Comparison of ENCODE assay signal across 20 mouse cellular contexts in the genomic region with DNA sequence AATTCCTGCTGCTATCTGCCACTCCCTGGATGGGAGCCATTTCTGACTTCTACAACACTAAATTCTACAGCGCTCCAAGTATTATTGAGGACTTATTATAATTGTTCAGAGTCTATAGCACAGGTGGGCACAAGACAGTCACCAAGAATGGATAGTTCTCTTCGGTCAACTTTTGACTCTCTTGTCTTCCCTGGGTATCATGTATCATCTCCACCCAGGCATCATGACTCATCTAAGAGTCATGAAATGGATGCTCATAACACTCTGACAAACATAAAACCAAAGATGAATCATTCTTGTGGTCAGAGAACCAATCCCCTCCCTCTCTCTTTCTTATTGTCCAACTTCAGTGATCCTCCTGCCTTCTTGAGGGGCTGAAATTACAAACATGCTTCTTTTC. TPM values are rescaled to one million over a fixed set of nuclear protein-coding genes. Genes with fewer than 3 reads are reported as not detected.
"Had no signal": no experiment of that assay in that cellular context is flagged by ENCODE, and none has a peak within 500 bp of the region (broad histone marks: within the 10 kb centered on the region; RNA-seq: fewer than 3 reads in every experiment).

No protein-coding gene starts in this region.

- H3K4me1 ChIP-seq: limb, embryonic 10.5 days; liver, embryonic 12.5 days; midbrain, embryonic 10.5 days; midbrain, embryonic 15.5 days; neural tube, embryonic 13.5 days had no signal

- H3K27ac ChIP-seq: layer of hippocampus, adult 2 months; limb, embryonic 10.5 days; liver, embryonic 12.5 days; midbrain, embryonic 10.5 days; midbrain, embryonic 15.5 days; neural tube, embryonic 13.5 days had no signal

- DNase-seq: kidney, adult 8-10 months; kidney, postnatal 10 days; kidney, postnatal 4 days; lung, embryonic 14.5 days; lung, postnatal 10 days; lung, postnatal 4 days; retina, postnatal 1 day; right cerebral cortex, postnatal 4 days; thymus, postnatal 4 days had no signal

- H3K4me3 ChIP-seq: layer of hippocampus, adult 2 months; limb, embryonic 10.5 days; liver, embryonic 12.5 days; midbrain, embryonic 10.5 days; midbrain, embryonic 15.5 days; neural tube, embryonic 13.5 days had no signal

RNA-seq across cellular contexts. Expression of a gene that starts 47.3 kb away (rescaled TPM):
- total RNA-seq: layer of hippocampus, adult 2 months; layer of hippocampus, postnatal 10 days; left cerebral cortex, postnatal 10 days; megakaryocyte, adult 5-6 weeks; monocyte, adult 5-6 weeks had no signal
- polyA plus RNA-seq: limb, embryonic 10.5 days; lung, embryonic 14.5 days; midbrain, embryonic 10.5 days; midbrain, embryonic 15.5 days; neural tube, embryonic 13.5 days; thymus, postnatal 0 days had no signal
